Mouse (Mus musculus): Measurements from ENCODE around the gene Tnfrsf26.
"Not testable (repeated sequence)": the region's sequence is repeated elsewhere in the genome, so short reads cannot be mapped to it uniquely, and the experiment has no call there.

The Tnfrsf26 gene

GRCm38 (mm10) chr7:143628540-143628939 is at the start of gene Tnfrsf26:
Gene Tnfrsf26, minus strand, starts transcription at chr7:143628722.
- no peak for DNase-seq

GRCm38 (mm10) chr7:143666427-143667311 is 38.1 kb upstream of the Tnfrsf26 start:
- DNase-seq = no peak

GRCm38 (mm10) chr7:143663470-143663869 is 34.9 kb upstream of the Tnfrsf26 start:
- no peak for DNase-seq

- no peak for DNase-seq
Measured at GRCm38 (mm10) chr7:143660797-143661196, 32.3 kb upstream of the Tnfrsf26 start.

- DNase-seq = not testable (repeated sequence)
Measured at GRCm38 (mm10) chr7:143649769-143650346, 21.3 kb upstream of the Tnfrsf26 start.

GRCm38 (mm10) chr7:143649034-143649768 is 20.7 kb upstream of the Tnfrsf26 start, which contains the start of gene Tnfrsf22:
Gene Tnfrsf22, minus strand, starts transcription at chr7:143649661.
- peak; percentile 43 to 56 for DNase-seq

- not testable (repeated sequence) for DNase-seq
Measured at GRCm38 (mm10) chr7:143643949-143644348, 15.4 kb upstream of the Tnfrsf26 start.

GRCm38 (mm10) chr7:143636674-143637073 is 8.2 kb upstream of the Tnfrsf26 start:
- no peak for DNase-seq

GRCm38 (mm10) chr7:143631503-143631902 is 3.0 kb upstream of the Tnfrsf26 start:
- DNase-seq = no peak

GRCm38 (mm10) chr7:143629501-143629900 is 979 bp upstream of the Tnfrsf26 start:
- DNase-seq = no peak

GRCm38 (mm10) chr7:143627555-143628286 is 801 bp downstream of the Tnfrsf26 start:
- no peak for DNase-seq

GRCm38 (mm10) chr7:143626178-143626577 is 2.3 kb downstream of the Tnfrsf26 start:
- no peak for DNase-seq

GRCm38 (mm10) chr7:143625151-143625550 is 3.4 kb downstream of the Tnfrsf26 start:
- no peak for DNase-seq

GRCm38 (mm10) chr7:143624561-143624960 is 4.0 kb downstream of the Tnfrsf26 start:
- no peak for DNase-seq

- no peak for DNase-seq
Measured at GRCm38 (mm10) chr7:143620951-143621350, 7.6 kb downstream of the Tnfrsf26 start.

GRCm38 (mm10) chr7:143614404-143615135 is 14.0 kb downstream of the Tnfrsf26 start:
- no peak for DNase-seq

- no peak for DNase-seq
Measured at GRCm38 (mm10) chr7:143612215-143612614, 16.3 kb downstream of the Tnfrsf26 start.

GRCm38 (mm10) chr7:143605321-143605720 is 23.2 kb downstream of the Tnfrsf26 start:
- DNase-seq = no peak

- no peak for DNase-seq
Measured at GRCm38 (mm10) chr7:143604889-143605288, 23.6 kb downstream of the Tnfrsf26 start.

- no peak for DNase-seq
Measured at GRCm38 (mm10) chr7:143601705-143602104, 26.8 kb downstream of the Tnfrsf26 start.

GRCm38 (mm10) chr7:143600231-143600740 is 28.2 kb downstream of the Tnfrsf26 start:
- no peak for DNase-seq

Measured in cerebellum, adult 18-20 months (tissue).